Mouse (Mus musculus) brain, embryonic 14.5 days (tissue): Measurements from ENCODE around the gene Nrp2.

Experiments
- CTCF ChIP-seq: fragments of 200-500 bp; IDR thresholded peaks from 2 replicates; pipeline ENCODE4 v1.5.1; 2012; ENCODE audit warnings: inconsistent platforms, mild to moderate bottlenecking, moderate library complexity, borderline replicate concordance; ENCODE audit not compliant: insufficient read depth, insufficient read length; ENCODE audit errors: extremely low read depth
- POLR2A ChIP-seq: fragments of 200-500 bp; IDR thresholded peaks from 2 replicates; pipeline ENCODE4 v1.6.1; 2012; ENCODE audit warnings: mild to moderate bottlenecking, inconsistent platforms, borderline replicate concordance; ENCODE audit not compliant: poor library complexity, insufficient read depth, insufficient read length, severe bottlenecking; ENCODE audit errors: extremely low read depth

GRCm38 (mm10) chr1:62813938-62814337 is 110.9 kb downstream of the Nrp2 start:
- TF ChIP-seq CTCF (no peak), POLR2A (no peak)
